Mouse (Mus musculus) neutrophil, adult 65 days (primary cell): ENCODE measurements around the gene Sdad1. TPM values are rescaled to one million over a fixed set of nuclear protein-coding genes. Genes with fewer than 3 reads are reported as not detected.

ENCODE experiments used
- total RNA-seq: library from RNA; stranded (reverse); gene quantifications from 2 replicates; pipeline ENCODE4 v1.2.4, GENCODE M21; 2023

Gene Sdad1
- 20.2 and 22.5 TPM in 2 replicates for total RNA-seq

GRCm38 (mm10) chr5:92309681-92310511, at the start of gene Sdad1:
Gene Sdad1, minus strand, starts transcription at chr5:92310479.

DNA sequence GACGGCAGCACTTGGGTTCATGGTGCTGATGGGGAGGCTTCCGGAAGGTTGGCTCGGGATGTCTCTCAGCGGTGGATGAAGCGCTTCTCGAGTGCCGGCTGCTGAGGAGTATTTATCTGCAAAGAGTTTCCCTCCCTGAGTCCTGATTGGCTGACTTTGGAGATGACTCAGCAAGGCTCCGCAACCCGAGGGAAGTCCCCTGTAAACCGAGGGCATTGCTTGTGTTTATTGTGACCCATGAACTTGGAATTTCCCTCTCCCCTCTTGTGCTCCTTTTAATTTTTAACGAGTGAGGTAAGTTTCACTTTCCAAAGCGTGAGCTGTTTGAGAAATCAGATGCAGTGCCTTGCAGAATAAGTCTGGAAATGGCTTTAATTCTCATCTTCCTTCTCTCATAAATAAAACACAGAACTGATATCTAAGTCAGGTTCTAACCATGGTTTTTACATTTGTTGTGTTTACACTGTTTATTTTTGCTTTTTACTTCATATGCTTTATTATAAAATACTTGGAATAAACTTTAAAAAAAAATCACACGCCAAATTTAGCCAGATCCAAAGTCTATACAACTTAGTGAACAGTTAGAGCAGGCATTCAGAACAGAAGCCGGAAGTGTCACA, 38.6 kb upstream of the Sdad1 start, which contains the start of gene Cxcl10:
Gene Cxcl10, minus strand, starts transcription at position 96 of the 620 bp plus-strand sequence.

GRCm38 (mm10) chr5:92331635-92332338, 21.5 kb upstream of the Sdad1 start, which contains the start of gene Art3:
Gene Art3, plus strand, starts transcription at chr5:92331827.

GRCm38 (mm10) chr5:92327929-92328328, 17.6 kb upstream of the Sdad1 start, which contains the start of gene Cxcl9:
Gene Cxcl9, minus strand, starts transcription at chr5:92328079.

DNA sequence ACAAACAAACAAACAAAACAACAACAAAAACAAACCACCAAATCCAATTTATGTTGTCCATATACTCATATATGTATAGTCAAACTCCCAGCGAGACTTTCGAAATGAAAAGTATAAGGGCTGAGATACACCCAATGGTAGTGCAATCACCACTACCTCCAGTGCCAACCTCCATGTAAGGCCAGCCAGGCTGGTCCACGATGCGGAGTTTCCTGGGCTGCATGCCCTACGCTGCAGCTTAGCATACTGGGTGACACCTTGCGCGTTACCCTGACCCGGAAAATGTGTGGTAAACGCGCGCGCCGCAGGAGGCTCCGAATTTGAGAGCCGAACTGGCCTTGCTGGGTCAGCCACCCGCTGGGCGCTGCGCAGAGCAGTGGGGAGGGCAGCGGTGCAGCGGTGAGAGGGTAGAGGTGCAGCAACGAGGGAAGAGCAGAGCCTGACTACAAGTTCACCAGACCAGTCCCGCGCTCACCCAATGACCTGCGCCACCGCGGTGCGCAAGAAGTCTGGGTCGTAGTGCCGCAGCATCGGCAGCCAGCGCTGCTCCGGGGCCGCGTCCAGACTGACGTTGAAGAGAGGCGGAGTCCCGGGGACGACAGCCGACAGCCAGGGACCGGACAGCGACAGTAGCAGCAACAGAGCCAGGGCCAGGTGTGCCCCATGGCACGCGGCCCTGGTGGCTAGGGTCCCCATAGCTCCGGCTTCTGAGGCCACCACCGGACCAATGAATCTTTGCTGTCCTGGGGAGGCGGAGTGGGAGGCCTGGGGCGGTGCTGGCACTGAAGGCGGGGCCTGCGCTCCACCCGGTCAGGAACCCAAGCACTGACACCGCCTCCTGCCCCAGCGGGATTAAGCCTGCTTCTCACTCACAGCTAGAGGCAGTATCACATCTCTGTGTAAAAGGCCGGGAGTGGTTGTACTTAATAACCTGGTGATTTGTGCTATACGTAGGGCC, 32.6 kb downstream of the Sdad1 start, which contains the start of gene Naaa:
Gene Naaa, minus strand, starts transcription at position 734 of the 958 bp plus-strand sequence.

GRCm38 (mm10) chr5:92256218-92256617, 54.1 kb downstream of the Sdad1 start, which contains the start of gene Ppef2:
Gene Ppef2, minus strand, starts transcription at chr5:92256278.

Other genes starting within 250 kb of the Sdad1 start
- 52.3 and 78.7 TPM in 2 replicates for gene G3bp2, start 226.8 kb downstream of the Sdad1 start, total RNA-seq
- 34.7 and 45.6 TPM in 2 replicates for gene Uso1, start 172.5 kb downstream of the Sdad1 start, total RNA-seq
- gene U90926, start 95.1 kb downstream of the Sdad1 start, total RNA-seq = not detected in 2 replicates
- 0.61 and 1.2 TPM in 2 replicates for gene Ppef2, start 54.2 kb downstream of the Sdad1 start, total RNA-seq
- 63.6 and 64.2 TPM in 2 replicates for gene Naaa, start 32.3 kb downstream of the Sdad1 start, total RNA-seq
- 0.54 TPM in 1 of 2 replicates, not detected in the other for gene Cxcl9, start 17.6 kb upstream of the Sdad1 start, total RNA-seq
- 0.92 TPM in 1 of 2 replicates, not detected in the other for gene Art3, start 21.3 kb upstream of the Sdad1 start, total RNA-seq
- 3.9 and 6.8 TPM in 2 replicates for gene Cxcl10, start 38.4 kb upstream of the Sdad1 start, total RNA-seq
- 34.9 and 42.5 TPM in 2 replicates for gene Nup54, start 124.7 kb upstream of the Sdad1 start, total RNA-seq
- gene Scarb2, start 196.4 kb upstream of the Sdad1 start, total RNA-seq = 37.4 and 39.0 TPM in 2 replicates
- gene Fam47e, start 244.6 kb upstream of the Sdad1 start, total RNA-seq = not detected in 2 replicates